Comparison of ENCODE assay signal across 16 mouse cellular contexts in the genomic region with DNA sequence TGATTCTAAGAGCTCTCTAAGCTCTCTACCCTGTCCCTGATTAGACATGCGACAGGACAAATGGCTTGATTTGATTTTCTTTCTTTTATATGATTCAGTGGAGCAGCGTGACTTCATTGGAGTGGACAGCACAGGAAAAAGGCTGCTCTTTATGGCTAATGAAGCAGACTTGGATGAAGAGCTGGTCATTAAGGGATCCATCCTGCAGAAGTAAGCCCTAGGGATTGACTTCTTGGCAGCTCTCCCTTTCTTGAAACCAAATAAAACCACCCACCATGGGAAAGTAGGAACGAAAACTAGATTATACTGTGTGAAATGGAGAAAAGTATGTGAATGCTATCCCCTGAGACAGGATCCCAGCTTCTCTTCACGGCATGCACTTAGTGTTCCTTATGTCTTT. TPM values are rescaled to one million over a fixed set of nuclear protein-coding genes. Genes with fewer than 3 reads are reported as not detected.
DNase-seq lines count a peak whose midpoint lies in the region; ATAC-seq and TF ChIP-seq lines count a peak whose summit lies in the region.
"Had no signal": no experiment of that assay in that cellular context is flagged by ENCODE, and none has a peak within 500 bp of the region (broad histone marks: within the 10 kb centered on the region; RNA-seq: fewer than 3 reads in every experiment).

No protein-coding gene starts in this region.

- no peak for ATAC-seq in heart, embryonic 12.5 days (ENCODE audit: insufficient number of reproducible peaks, low FRiP score)
- ATAC-seq in liver, embryonic 15.5 days (ENCODE audit: insufficient read depth) = no peak
- no peak for ATAC-seq in liver, embryonic 11.5 days (replicated peaks; ENCODE audit: low FRiP score)
- ATAC-seq: forebrain, postnatal 0 days had no signal

- no peak overlapping the region for H3K4me2 ChIP-seq in heart, embryonic 12.5 days
- H3K4me2 ChIP-seq in liver, embryonic 15.5 days = no peak overlapping the region
- no peak overlapping the region for H3K4me2 ChIP-seq in liver, embryonic 11.5 days
- H3K4me2 ChIP-seq: embryonic facial prominence, embryonic 15.5 days; heart, embryonic 13.5 days; limb, embryonic 12.5 days; midbrain, embryonic 12.5 days had no signal

- WGBS in heart, embryonic 12.5 days = 92% methylated on average over 4 of the region's 4 CpGs
- 86% methylated on average over 4 of the region's 4 CpGs for WGBS in liver, embryonic 15.5 days (ENCODE audit: insufficient replicate concordance)
- WGBS in liver, embryonic 11.5 days = 95% methylated on average over 4 of the region's 4 CpGs
- 90% methylated on average over 4 of the region's 4 CpGs for WGBS in thymus, adult 2 months

- no peaks in the 10 kb centered on the region for H3K9me3 ChIP-seq in heart, embryonic 12.5 days (replicated peaks)
- H3K9me3 ChIP-seq in liver, embryonic 15.5 days (replicated peaks) = no peaks in the 10 kb centered on the region
- H3K9me3 ChIP-seq in liver, embryonic 11.5 days (ENCODE audit: control insufficient read depth, low read length) = no peaks in the 10 kb centered on the region
- H3K9me3 ChIP-seq: embryonic facial prominence, embryonic 15.5 days; heart, embryonic 13.5 days; limb, embryonic 12.5 days; midbrain, embryonic 12.5 days had no signal

- no peak overlapping the region for H3K27ac ChIP-seq in heart, embryonic 12.5 days (ENCODE audit: poor library complexity, severe bottlenecking)
- H3K27ac ChIP-seq in liver, embryonic 15.5 days (replicated peaks) = 0 out of 2 replicates have a peak overlapping the region, but pooled peaks have one; percentile 12
- H3K27ac ChIP-seq in liver, embryonic 11.5 days (ENCODE audit: low read depth, low read length) = no peak overlapping the region
- no peak overlapping the region for H3K27ac ChIP-seq in thymus, adult 2 months (ENCODE audit: control insufficient read depth, insufficient read depth, low read length)
- H3K27ac ChIP-seq: embryonic facial prominence, embryonic 15.5 days; heart, embryonic 13.5 days; limb, embryonic 12.5 days; midbrain, embryonic 12.5 days had no signal

- peaks cover 24% of the 10 kb centered on the region for H3K36me3 ChIP-seq in heart, embryonic 12.5 days
- peaks cover 23% of the 10 kb centered on the region for H3K36me3 ChIP-seq in liver, embryonic 15.5 days (replicated peaks)
- 0 out of 2 replicates have a peak, but pooled peaks cover 2% of the 10 kb centered on the region for H3K36me3 ChIP-seq in liver, embryonic 11.5 days (ENCODE audit: control insufficient read depth, insufficient read depth, low read length)
- no peaks in the 10 kb centered on the region for H3K36me3 ChIP-seq in thymus, adult 2 months (ENCODE audit: control insufficient read depth, insufficient read depth, low read length)

- no peak for TF ChIP-seq POLR2A in thymus, adult 2 months (IDR thresholded peaks at IDR 0.05; ENCODE audit: control insufficient read depth, extremely low read depth, insufficient read depth, low read length, poor library complexity)

- TF ChIP-seq CTCF in thymus, adult 2 months (IDR thresholded peaks at IDR 0.05; ENCODE audit: borderline replicate concordance, control insufficient read depth, extremely low read depth, insufficient read depth, low read length, poor library complexity) = no peak

- no peak overlapping the region for H3K9ac ChIP-seq in heart, embryonic 12.5 days
- no peak overlapping the region for H3K9ac ChIP-seq in liver, embryonic 15.5 days
- H3K9ac ChIP-seq in liver, embryonic 11.5 days (ENCODE audit: low read depth, low read length) = no peak overlapping the region
- H3K9ac ChIP-seq: embryonic facial prominence, embryonic 15.5 days; forebrain, postnatal 0 days; heart, embryonic 13.5 days; limb, embryonic 12.5 days; midbrain, embryonic 12.5 days had no signal

- DNase-seq in heart, adult 11 months = peak; percentile 96
- DNase-seq in liver, embryonic 11.5 days (ENCODE audit: low spot score) = no peak
- peak; percentile 33 to 57 for DNase-seq in gastrocnemius, postnatal 4 days (ENCODE audit: low spot score in 2 of 2)
- DNase-seq in testis, postnatal 10 days (ENCODE audit: low spot score) = peak; percentile 58
- DNase-seq in thymus, postnatal 25 days = no peak
- DNase-seq in thymus, adult 2 months = no peak
- DNase-seq: cerebellum, postnatal 25 days; forebrain, postnatal 0 days; kidney, adult 9 months had no signal

- no peaks in the 10 kb centered on the region for H3K27me3 ChIP-seq in heart, embryonic 12.5 days (replicated peaks)
- no peaks in the 10 kb centered on the region for H3K27me3 ChIP-seq in liver, embryonic 15.5 days
- no peaks in the 10 kb centered on the region for H3K27me3 ChIP-seq in liver, embryonic 11.5 days (replicated peaks; ENCODE audit: control insufficient read depth, insufficient read depth, low read length)
- H3K27me3 ChIP-seq in thymus, adult 2 months (ENCODE audit: control insufficient read depth, insufficient read depth, low read length) = no peaks in the 10 kb centered on the region
- H3K27me3 ChIP-seq: embryonic facial prominence, embryonic 15.5 days; heart, embryonic 13.5 days; limb, embryonic 12.5 days had no signal

- H3K4me1 ChIP-seq in heart, embryonic 12.5 days (replicated peaks) = no peaks in the 10 kb centered on the region
- H3K4me1 ChIP-seq in liver, embryonic 15.5 days (replicated peaks) = peaks cover 27% of the 10 kb centered on the region
- peaks cover 13% of the 10 kb centered on the region for H3K4me1 ChIP-seq in liver, embryonic 11.5 days (replicated peaks; ENCODE audit: control insufficient read depth, insufficient read depth, low read length)
- no peaks in the 10 kb centered on the region for H3K4me1 ChIP-seq in thymus, adult 2 months (replicated peaks; ENCODE audit: control insufficient read depth, insufficient read depth, low read length)
- H3K4me1 ChIP-seq: embryonic facial prominence, embryonic 15.5 days; heart, embryonic 13.5 days; limb, embryonic 12.5 days had no signal

- no peak overlapping the region for H3K4me3 ChIP-seq in heart, embryonic 12.5 days
- no peak overlapping the region for H3K4me3 ChIP-seq in liver, embryonic 15.5 days (replicated peaks)
- no peak overlapping the region for H3K4me3 ChIP-seq in liver, embryonic 11.5 days (ENCODE audit: low read depth, low read length)
- no peak overlapping the region for H3K4me3 ChIP-seq in thymus, adult 2 months (ENCODE audit: control insufficient read depth, insufficient read depth, low read length)
- H3K4me3 ChIP-seq: embryonic facial prominence, embryonic 15.5 days; heart, embryonic 13.5 days; limb, embryonic 12.5 days; midbrain, embryonic 12.5 days had no signal

RNA-seq across cellular contexts. Expression of gene Eif2b3, which starts 33.4 kb away (rescaled TPM):
- polyA plus RNA-seq in heart, embryonic 12.5 days (2016; fragmentation: Nextera tagmentation; extraction: Ambion mirVana) = 25.2 and 29.2 TPM in 2 replicates
- polyA plus RNA-seq in liver, embryonic 15.5 days (2015; fragmentation: Nextera tagmentation; extraction: Ambion mirVana) = 22.9 and 23.3 TPM in 2 replicates
- polyA plus RNA-seq in liver, embryonic 11.5 days (2014; fragmentation: Nextera tagmentation; extraction: Ambion mirVana) = 69.9 and 80.4 TPM in 2 replicates
- total RNA-seq in gastrocnemius, postnatal 4 days (2021) = 10 to 100 TPM; 25.1 to 28.3 TPM
- polyA plus RNA-seq in thymus, adult 2 months (2012; rRNA removed) = 5.4 and 6.1 TPM in 2 replicates

RNA-seq across cellular contexts. Expression of gene Ptch2, which starts 43.2 kb away (rescaled TPM):
- 2.6 and 2.7 TPM in 2 replicates for polyA plus RNA-seq in heart, embryonic 12.5 days (2016; fragmentation: Nextera tagmentation; extraction: Ambion mirVana)
- polyA plus RNA-seq in liver, embryonic 15.5 days (2015; fragmentation: Nextera tagmentation; extraction: Ambion mirVana) = 0.56 and 0.66 TPM in 2 replicates
- 1.4 and 1.8 TPM in 2 replicates for polyA plus RNA-seq in liver, embryonic 11.5 days (2014; fragmentation: Nextera tagmentation; extraction: Ambion mirVana)
- 10 to 100 TPM; 10.4 to 12.8 TPM for total RNA-seq in gastrocnemius, postnatal 4 days (2021)
- polyA plus RNA-seq in thymus, adult 2 months (2012; rRNA removed) = 0.89 and 0.92 TPM in 2 replicates
- total RNA-seq: MEL had no signal

RNA-seq across cellular contexts. Expression of gene Hectd3, which starts 57.5 kb away (rescaled TPM):
- 6.8 and 8.0 TPM in 2 replicates for polyA plus RNA-seq in heart, embryonic 12.5 days (2016; fragmentation: Nextera tagmentation; extraction: Ambion mirVana)
- polyA plus RNA-seq in liver, embryonic 15.5 days (2015; fragmentation: Nextera tagmentation; extraction: Ambion mirVana) = 8.1 and 8.3 TPM in 2 replicates
- 10.8 and 12.0 TPM in 2 replicates for polyA plus RNA-seq in liver, embryonic 11.5 days (2014; fragmentation: Nextera tagmentation; extraction: Ambion mirVana)
- 10 to 100 TPM; 22.8 to 23.2 TPM for total RNA-seq in gastrocnemius, postnatal 4 days (2021)
- polyA plus RNA-seq in thymus, adult 2 months (2012; rRNA removed) = 104 and 113 TPM in 2 replicates

RNA-seq across cellular contexts. Expression of gene Urod, which starts 58.4 kb away (rescaled TPM):
- 90.9 and 92.2 TPM in 2 replicates for polyA plus RNA-seq in heart, embryonic 12.5 days (2016; fragmentation: Nextera tagmentation; extraction: Ambion mirVana)
- 579 and 584 TPM in 2 replicates for polyA plus RNA-seq in liver, embryonic 15.5 days (2015; fragmentation: Nextera tagmentation; extraction: Ambion mirVana)
- polyA plus RNA-seq in liver, embryonic 11.5 days (2014; fragmentation: Nextera tagmentation; extraction: Ambion mirVana) = 344 and 350 TPM in 2 replicates
- total RNA-seq in gastrocnemius, postnatal 4 days (2021) = 10 to 100 TPM; 63.3 to 64.2 TPM
- 88.5 and 100 TPM in 2 replicates for polyA plus RNA-seq in thymus, adult 2 months (2012; rRNA removed)

Comparison
In these comparisons a context has a peak if more than half of its experiments do, and no peak if none do; other contexts are left out.
1. DNase-seq: peak in heart, adult 11 months (single experiment), gastrocnemius, postnatal 4 days (2 of 2) and testis, postnatal 10 days (single experiment); none in liver, embryonic 11.5 days (single experiment), thymus, postnatal 25 days (single experiment) and thymus, adult 2 months (single experiment).